Mouse (Mus musculus) neural tube, embryonic 13.5 days (tissue): ENCODE measurements around the gene 1810062G17Rik. TPM values are rescaled to one million over a fixed set of nuclear protein-coding genes. Genes with fewer than 3 reads are reported as not detected.
A peak's percentile ranks its signal among the peaks of the same experiment; 100 is the strongest.

Experiments used
- ATAC-seq: fragments of 200-750 bp; cut with Nextera tagmentation; 2 replicates; pipeline ENCODE4 v1.8.0; 2017; ENCODE audit warnings: low read depth, mild to moderate bottlenecking, moderate TSS enrichment, moderate library complexity
- H3K27ac ChIP-seq: fragments of 300-500 bp; sonication (generic); replicated peaks from 2 replicates; pipeline ENCODE4 v1.5.1; 2015; ENCODE audit warnings: moderate library complexity, mild to moderate bottlenecking, inconsistent platforms
- H3K27me3 ChIP-seq: fragments of 300-500 bp; sonication (generic); 2 replicates; pipeline ENCODE4 v1.6.1; 2015; ENCODE audit warnings: mild to moderate bottlenecking, inconsistent platforms
- H3K36me3 ChIP-seq: fragments of 300-500 bp; sonication (generic); 2 replicates; pipeline ENCODE4 v1.6.1; 2015; ENCODE audit warnings: mild to moderate bottlenecking, inconsistent platforms
- H3K4me1 ChIP-seq: fragments of 300-500 bp; sonication (generic); replicated peaks from 2 replicates; pipeline ENCODE4 v1.6.1; 2015; ENCODE audit warnings: inconsistent platforms
- H3K4me2 ChIP-seq: fragments of 300-500 bp; sonication (generic); 2 replicates; pipeline ENCODE4 v1.6.1; 2015; ENCODE audit warnings: inconsistent platforms, mild to moderate bottlenecking, moderate library complexity
- H3K4me3 ChIP-seq: fragments of 300-500 bp; sonication (generic); 2 replicates; pipeline ENCODE4 v1.5.1; 2015; ENCODE audit warnings: mild to moderate bottlenecking, inconsistent platforms
- H3K9ac ChIP-seq: fragments of 300-500 bp; sonication (generic); 2 replicates; pipeline ENCODE4 v1.6.1; 2015; ENCODE audit warnings: moderate library complexity, mild to moderate bottlenecking, inconsistent platforms
- H3K9me3 ChIP-seq: fragments of 300-500 bp; sonication (generic); 2 replicates; pipeline ENCODE4 v1.6.1; 2016; ENCODE audit warnings: inconsistent platforms
- WGBS: fragments of 180-500 bp; shearing (Covaris S2); methylation state at CpG from one replicate; pipeline ENCODE4 v1.1.7; 2015; 5-methylcytosine and 5-hydroxymethylcytosine counted together
- polyA plus RNA-seq: library from polyadenylated mRNA; unstranded; fragments of >200 nt; fragmentation: Nextera tagmentation; extraction: Ambion mirVana; gene quantifications from 2 replicates; pipeline ENCODE4 v1.2.1, GENCODE M21; 2015

Gene 1810062G17Rik
- polyA plus RNA-seq, 1 experiment from 2014 or later: 0.59 TPM

DNA sequence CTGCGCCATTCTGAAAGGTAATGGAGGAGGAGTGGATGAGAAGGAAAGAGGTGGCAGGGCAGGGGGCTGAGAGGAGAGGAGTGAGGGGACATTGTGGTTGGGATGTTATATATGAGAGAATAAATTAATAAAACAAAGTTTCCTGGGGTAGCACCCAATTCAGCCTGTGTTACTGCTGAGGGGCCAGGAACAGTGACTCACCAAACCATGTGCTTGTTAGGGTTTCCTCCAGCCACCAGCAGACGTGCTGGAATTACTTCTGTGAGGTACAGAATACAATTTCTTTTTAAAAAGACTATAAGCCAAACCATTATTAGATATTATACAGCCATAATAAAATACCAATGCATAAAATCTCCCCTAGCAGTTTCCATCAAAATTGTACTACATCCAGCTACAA lies 18.9 kb downstream of the 1810062G17Rik start:
- Histone ChIP-seq H3K9me3 (no peaks in the 10 kb centered on the region), H3K36me3 (no peaks in the 10 kb centered on the region), H3K4me2 (no peak overlapping the region), H3K27ac (no peak overlapping the region), H3K4me1 (0 out of 2 replicates have a peak, but pooled peaks cover 4% of the 10 kb centered on the region), H3K9ac (no peak overlapping the region), H3K27me3 (peaks cover 4% of the 10 kb centered on the region; the same call in 1 of the 2 replicates), H3K4me3 (no peak overlapping the region)
- ATAC-seq: no peak
- WGBS: 75% methylated on average over 2 of the region's 2 CpGs

DNA sequence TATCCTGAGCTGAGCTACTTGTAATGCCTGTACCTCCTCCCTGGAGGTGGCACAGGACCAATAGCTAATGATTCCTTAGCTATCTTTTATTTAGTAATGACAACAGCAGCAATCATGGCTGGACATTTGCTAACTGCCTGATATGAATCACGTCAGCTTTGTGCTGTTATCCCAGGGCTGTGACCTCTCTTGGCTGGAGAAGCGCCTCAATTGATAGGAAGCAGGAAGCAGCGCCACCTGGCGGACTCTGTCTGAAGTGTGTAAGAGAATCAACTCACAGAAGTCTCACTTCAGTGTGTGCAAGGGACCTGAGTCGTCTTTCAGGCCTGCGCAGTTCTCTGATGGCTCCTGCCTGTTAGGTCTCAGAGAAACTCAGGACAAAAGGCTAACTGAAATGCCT lies 19.7 kb downstream of the 1810062G17Rik start:
- H3K27ac ChIP-seq: no peak overlapping the region
- H3K4me2 ChIP-seq: no peak overlapping the region; the same call in 1 of the 2 replicates
- WGBS: 7% methylated on average over 6 of the region's 6 CpGs
- no peaks in the 10 kb centered on the region for H3K36me3 ChIP-seq
- H3K4me1 ChIP-seq: 0 out of 2 replicates have a peak, but pooled peaks cover 4% of the 10 kb centered on the region
- no peak overlapping the region for H3K4me3 ChIP-seq
- H3K9me3 ChIP-seq: no peaks in the 10 kb centered on the region
- peaks cover 4% of the 10 kb centered on the region; the same call in 1 of the 2 replicates for H3K27me3 ChIP-seq
- H3K9ac ChIP-seq: peak overlapping the region; percentile 18; the same call in 1 of the 2 replicates
- peak; percentile 86 for ATAC-seq

DNA sequence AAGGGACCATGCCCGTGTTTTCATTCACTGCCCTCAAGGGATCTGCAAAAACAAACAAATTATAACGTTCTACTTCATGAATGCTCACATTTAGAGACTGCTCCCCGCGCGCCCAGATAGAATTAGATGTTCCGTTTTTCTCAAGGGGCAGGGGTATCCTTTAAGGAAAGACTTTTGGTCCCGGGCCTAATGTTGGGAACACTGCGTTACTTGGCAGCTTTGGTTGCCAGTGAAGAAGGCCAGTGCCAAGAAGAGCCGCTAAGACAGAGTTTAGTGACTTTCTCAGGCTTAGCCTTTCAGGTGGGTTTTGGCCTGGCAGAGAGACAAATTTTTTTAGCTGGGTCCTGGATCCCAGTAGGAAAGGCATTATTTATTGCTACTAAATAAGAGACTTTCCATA lies 20.5 kb downstream of the 1810062G17Rik start:
- no peak for ATAC-seq

DNA sequence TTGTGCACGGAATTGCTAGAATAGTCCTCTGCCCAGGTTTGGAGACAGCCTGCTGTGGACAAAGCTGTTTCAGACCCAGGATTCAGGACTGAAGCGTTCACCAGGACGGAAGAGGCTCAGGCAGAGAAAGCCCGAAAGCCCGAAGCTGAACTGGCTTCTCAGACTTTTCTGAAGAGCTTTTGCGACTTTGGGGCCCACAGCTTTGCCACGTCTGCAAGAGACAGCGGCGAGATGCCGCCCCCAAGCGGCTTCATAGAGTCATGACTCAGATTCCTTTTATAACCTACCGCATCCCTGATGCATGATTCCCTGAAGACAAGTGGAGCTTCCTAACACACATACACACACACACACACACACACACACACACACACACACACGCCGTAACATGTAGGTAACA lies 21.0 kb downstream of the 1810062G17Rik start:
- H3K4me1 ChIP-seq: 0 out of 2 replicates have a peak, but pooled peaks cover 4% of the 10 kb centered on the region
- no peak for ATAC-seq
- no peaks in the 10 kb centered on the region for H3K9me3 ChIP-seq
- H3K27ac ChIP-seq: no peak overlapping the region
- H3K9ac ChIP-seq: no peak overlapping the region
- H3K4me3 ChIP-seq: no peak overlapping the region
- no peaks in the 10 kb centered on the region for H3K36me3 ChIP-seq
- H3K27me3 ChIP-seq: peaks cover 4% of the 10 kb centered on the region; the same call in 1 of the 2 replicates
- no peak overlapping the region for H3K4me2 ChIP-seq
- 18% methylated on average over 14 of the region's 14 CpGs for WGBS

More for the DNA sequence above, 20.5 kb downstream of the 1810062G17Rik start:
- H3K4me1 ChIP-seq: 0 out of 2 replicates have a peak, but pooled peaks cover 4% of the 10 kb centered on the region
- H3K36me3 ChIP-seq: no peaks in the 10 kb centered on the region
- no peak overlapping the region for H3K4me3 ChIP-seq
- H3K27me3 ChIP-seq: peaks cover 4% of the 10 kb centered on the region; the same call in 1 of the 2 replicates
- no peaks in the 10 kb centered on the region for H3K9me3 ChIP-seq
- WGBS: 87% methylated on average over 9 of the region's 9 CpGs
- H3K9ac ChIP-seq: no peak overlapping the region
- no peak overlapping the region for H3K27ac ChIP-seq
- H3K4me2 ChIP-seq: no peak overlapping the region

DNA sequence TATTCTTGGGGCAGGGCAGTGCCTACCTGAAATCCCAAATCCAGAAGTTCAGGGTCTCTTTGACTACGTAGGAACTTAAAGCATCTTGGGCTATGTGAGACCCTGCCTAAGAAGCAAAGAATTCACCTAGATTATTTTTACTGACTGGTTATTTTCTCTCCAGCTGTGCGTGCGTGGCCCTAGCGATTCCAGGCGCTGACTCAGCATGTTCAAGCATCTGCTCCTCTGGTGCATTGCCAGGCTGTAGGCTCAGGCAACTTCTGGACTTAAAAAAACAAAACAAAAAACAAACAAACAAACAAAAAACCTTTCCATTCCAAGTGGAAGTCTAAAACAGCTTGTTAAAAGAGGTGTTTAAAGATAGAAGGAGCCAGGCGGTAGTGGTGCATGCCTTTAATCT lies 22.5 kb downstream of the 1810062G17Rik start:
- 79% methylated on average over 6 of the region's 6 CpGs for WGBS
- Histone ChIP-seq H3K9me3 (no peaks in the 10 kb centered on the region), H3K4me1 (0 out of 2 replicates have a peak, but pooled peaks cover 4% of the 10 kb centered on the region), H3K4me3 (no peak overlapping the region), H3K27me3 (peaks cover 4% of the 10 kb centered on the region; the same call in 1 of the 2 replicates), H3K36me3 (no peaks in the 10 kb centered on the region), H3K4me2 (no peak overlapping the region), H3K9ac (no peak overlapping the region), H3K27ac (no peak overlapping the region)
- ATAC-seq: no peak

DNA sequence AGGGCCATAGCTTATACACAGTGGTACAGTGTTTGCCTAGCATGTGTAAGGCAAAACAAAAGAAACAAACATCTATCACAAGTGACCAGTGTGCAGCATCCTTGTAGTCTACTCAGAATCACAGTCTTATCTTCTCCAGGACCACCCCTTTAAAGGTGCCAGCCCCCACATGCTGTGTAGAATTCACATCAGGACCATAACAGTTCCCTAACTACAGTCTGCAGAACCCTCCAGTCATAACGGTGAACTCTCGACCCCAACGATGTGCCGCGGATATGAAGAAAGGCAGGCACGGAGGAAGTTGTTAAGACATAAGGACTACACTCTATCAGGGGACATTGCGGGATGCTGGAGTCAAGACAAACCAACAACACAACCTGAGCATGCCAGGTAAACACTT lies 23.7 kb downstream of the 1810062G17Rik start:
- no peak for ATAC-seq
- H3K4me1 ChIP-seq: 0 out of 2 replicates have a peak, but pooled peaks cover 4% of the 10 kb centered on the region
- H3K4me3 ChIP-seq: no peak overlapping the region
- no peaks in the 10 kb centered on the region for H3K36me3 ChIP-seq
- 96% methylated on average over 7 of the region's 7 CpGs for WGBS
- H3K4me2 ChIP-seq: no peak overlapping the region
- no peak overlapping the region for H3K27ac ChIP-seq
- peaks cover 4% of the 10 kb centered on the region; the same call in 1 of the 2 replicates for H3K27me3 ChIP-seq
- no peaks in the 10 kb centered on the region for H3K9me3 ChIP-seq
- no peak overlapping the region for H3K9ac ChIP-seq

DNA sequence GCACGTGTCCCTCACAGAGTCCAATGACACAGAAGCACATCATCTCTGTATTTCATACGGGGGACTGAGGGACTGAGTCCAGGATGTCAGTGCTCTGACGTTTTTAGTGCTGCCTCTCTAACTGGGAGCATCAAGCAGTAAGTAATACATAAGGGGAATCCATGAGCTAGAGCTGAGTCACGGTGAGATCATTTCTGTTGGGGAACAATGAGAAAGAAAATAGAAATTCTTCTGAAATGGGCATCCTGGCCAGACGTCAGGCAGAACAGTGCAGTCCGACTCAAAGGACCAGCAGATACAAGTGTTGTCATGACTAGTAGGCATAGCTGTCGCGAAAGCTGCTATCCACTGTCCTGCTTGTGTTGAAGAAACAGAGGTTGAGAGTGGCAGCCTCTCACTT lies 25.2 kb downstream of the 1810062G17Rik start:
- no peaks in the 10 kb centered on the region for H3K9me3 ChIP-seq
- ATAC-seq: no peak
- 86% methylated on average over 8 of the region's 8 CpGs for WGBS
- H3K27me3 ChIP-seq: peaks cover 4% of the 10 kb centered on the region; the same call in 1 of the 2 replicates
- no peak overlapping the region for H3K27ac ChIP-seq
- no peaks in the 10 kb centered on the region for H3K36me3 ChIP-seq
- H3K9ac ChIP-seq: no peak overlapping the region
- no peaks in the 10 kb centered on the region for H3K4me1 ChIP-seq
- H3K4me2 ChIP-seq: no peak overlapping the region
- no peak overlapping the region for H3K4me3 ChIP-seq

DNA sequence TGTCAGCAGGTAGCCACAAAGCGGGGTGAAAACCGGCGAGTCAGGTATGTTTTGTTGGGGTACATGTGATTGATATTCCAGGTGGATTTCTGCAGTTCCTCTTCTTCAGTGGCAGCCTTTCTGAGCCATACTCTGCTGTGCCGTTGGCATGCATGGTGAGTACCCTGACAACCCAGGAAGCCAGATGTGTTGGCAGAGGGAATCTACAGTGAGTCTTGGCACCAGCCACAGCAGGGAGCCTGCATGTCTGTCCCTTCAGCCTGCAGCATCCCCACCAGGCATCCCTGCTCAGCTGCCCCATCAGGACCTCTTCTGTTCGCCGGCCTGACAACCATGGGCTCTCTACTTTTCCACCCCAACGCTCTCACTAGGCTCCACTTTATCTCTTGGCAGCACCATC lies 25.8 kb downstream of the 1810062G17Rik start:
- Histone ChIP-seq H3K4me2 (no peak overlapping the region), H3K36me3 (no peaks in the 10 kb centered on the region), H3K9ac (no peak overlapping the region), H3K4me1 (no peaks in the 10 kb centered on the region), H3K27me3 (peaks cover under 1% of the 10 kb centered on the region; the same call in 1 of the 2 replicates), H3K27ac (no peak overlapping the region), H3K9me3 (no peaks in the 10 kb centered on the region), H3K4me3 (no peak overlapping the region)
- WGBS: 78% methylated on average over 7 of the region's 7 CpGs
- no peak for ATAC-seq

DNA sequence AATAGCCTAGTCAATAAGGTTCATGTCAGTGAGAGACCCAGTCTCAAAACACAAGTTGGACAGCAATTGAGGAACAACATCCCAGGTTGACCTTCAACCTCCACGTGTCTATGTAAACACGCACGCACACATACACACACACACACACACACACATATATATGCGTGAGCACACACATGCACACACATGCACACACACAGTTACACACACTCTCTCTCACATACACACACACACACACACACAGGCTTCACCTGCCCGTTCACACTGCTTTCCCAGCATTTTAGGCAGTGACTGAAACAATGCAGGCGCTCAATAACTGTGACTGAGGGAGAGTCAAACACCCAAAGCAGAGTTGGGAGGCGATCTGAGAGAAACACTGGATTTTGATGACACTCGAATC lies 29.6 kb downstream of the 1810062G17Rik start:
- Histone ChIP-seq H3K9me3 (no peaks in the 10 kb centered on the region), H3K4me2 (no peak overlapping the region), H3K27ac (no peak overlapping the region), H3K36me3 (no peaks in the 10 kb centered on the region), H3K9ac (no peak overlapping the region), H3K4me3 (no peak overlapping the region), H3K27me3 (no peaks in the 10 kb centered on the region), H3K4me1 (no peaks in the 10 kb centered on the region)
- no peak for ATAC-seq
- 81% methylated on average over 8 of the region's 8 CpGs for WGBS

DNA sequence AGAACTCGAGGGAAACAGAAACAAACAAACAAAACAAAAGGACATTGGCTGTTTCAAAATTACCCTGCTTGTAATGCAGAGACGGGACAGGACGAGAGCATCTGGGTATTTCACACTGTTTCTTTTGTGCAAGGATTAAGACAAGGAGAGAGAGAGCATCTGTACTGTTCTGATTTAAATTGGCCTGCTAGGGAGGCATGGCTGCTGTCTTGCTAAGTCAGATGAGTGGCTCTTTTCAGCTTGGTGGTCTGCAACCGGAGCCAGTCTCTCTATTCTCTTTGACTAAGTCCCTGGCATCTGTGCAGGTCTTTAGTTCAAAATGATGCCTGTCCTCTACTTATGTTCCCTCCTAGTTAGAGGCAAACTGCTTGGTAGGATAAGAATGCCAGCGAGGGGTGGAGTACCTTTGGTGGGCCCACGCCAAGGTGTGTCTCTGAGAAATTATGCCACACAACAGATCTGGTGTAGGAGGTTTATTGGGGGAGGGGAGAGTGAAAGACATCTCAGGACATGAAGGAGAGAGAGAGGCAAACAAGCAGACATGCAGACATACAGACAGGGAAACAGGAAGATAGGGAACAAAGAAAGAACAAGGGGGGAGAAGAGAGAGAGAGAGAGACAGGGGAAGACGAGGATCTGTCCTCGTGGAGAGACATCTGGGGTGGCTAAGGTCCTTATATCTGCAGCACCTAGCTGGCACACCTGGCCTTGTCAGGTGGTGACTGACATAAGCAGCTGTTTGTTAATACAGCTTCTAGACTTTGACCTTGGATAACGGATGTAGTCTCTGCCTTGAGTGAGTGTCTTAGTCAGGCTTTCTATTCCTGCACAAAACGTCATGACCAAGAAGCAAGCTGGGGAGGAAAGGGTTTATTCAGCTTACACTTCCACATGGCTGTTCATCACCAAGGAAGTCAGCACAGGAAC lies 30.3 kb downstream of the 1810062G17Rik start:
- Histone ChIP-seq H3K36me3 (no peaks in the 10 kb centered on the region), H3K27me3 (no peaks in the 10 kb centered on the region), H3K4me3 (no peak overlapping the region), H3K4me1 (no peaks in the 10 kb centered on the region), H3K9ac (no peak overlapping the region), H3K27ac (no peak overlapping the region), H3K4me2 (no peak overlapping the region), H3K9me3 (no peaks in the 10 kb centered on the region)
- ATAC-seq: no peak
- 68% methylated on average over 10 of the region's 10 CpGs for WGBS

DNA sequence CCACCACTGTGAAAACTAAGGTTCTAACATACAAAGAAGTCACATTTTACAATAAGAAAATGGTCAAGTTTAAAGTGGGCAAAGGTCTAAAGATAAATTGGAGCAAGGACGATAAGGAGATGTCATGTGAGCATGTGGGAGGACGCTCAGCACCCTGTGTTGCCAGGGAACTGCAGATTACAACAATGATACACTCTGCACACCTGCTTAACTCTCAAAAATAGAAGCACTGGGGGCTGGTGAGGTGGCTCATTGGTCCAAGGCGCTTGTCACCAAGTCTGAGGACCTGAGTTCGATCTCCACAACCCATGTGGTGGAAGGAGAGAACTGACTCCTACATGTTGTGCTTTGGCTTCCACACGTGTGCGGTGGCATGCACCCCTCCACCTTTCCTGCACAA lies 35.8 kb downstream of the 1810062G17Rik start:
- no peak overlapping the region for H3K9ac ChIP-seq
- no peak for ATAC-seq
- no peak overlapping the region for H3K27ac ChIP-seq
- no peak overlapping the region for H3K4me3 ChIP-seq
- 90% methylated on average over 6 of the region's 6 CpGs for WGBS
- no peaks in the 10 kb centered on the region for H3K27me3 ChIP-seq
- H3K4me2 ChIP-seq: no peak overlapping the region
- H3K9me3 ChIP-seq: no peaks in the 10 kb centered on the region
- H3K4me1 ChIP-seq: no peaks in the 10 kb centered on the region
- H3K36me3 ChIP-seq: no peaks in the 10 kb centered on the region

DNA sequence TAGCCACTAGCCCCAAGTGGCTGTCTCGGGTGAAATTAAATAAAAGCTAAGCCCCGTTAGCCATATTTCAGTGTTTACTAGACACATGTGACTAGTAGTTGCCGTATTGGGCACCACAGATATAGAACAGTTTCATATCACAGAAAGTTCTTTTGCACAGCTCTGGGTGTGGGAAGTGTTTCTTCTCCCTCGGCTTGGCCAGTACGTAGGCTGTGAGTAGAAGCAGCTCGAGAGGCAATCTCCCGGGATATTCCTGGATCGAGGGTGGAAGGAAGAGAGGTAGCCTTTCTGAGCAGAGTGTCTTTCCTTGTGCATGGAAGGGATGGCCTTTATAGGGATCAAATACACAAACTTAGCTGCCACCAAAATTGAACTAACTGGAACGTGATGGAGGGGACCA lies 40.5 kb downstream of the 1810062G17Rik start:
- ATAC-seq: no peak
- WGBS: 91% methylated on average over 9 of the region's 9 CpGs
- H3K9me3 ChIP-seq: no peaks in the 10 kb centered on the region
- H3K9ac ChIP-seq: no peak overlapping the region
- H3K4me2 ChIP-seq: no peak overlapping the region
- peaks cover 7% of the 10 kb centered on the region for H3K4me1 ChIP-seq
- H3K4me3 ChIP-seq: no peak overlapping the region
- H3K36me3 ChIP-seq: no peaks in the 10 kb centered on the region
- H3K27ac ChIP-seq: no peak overlapping the region
- H3K27me3 ChIP-seq: peaks cover 22% of the 10 kb centered on the region
